Mouse (Mus musculus) E14TG2a.4 (cell line): Measurements from ENCODE around the gene Olfr370.
"Not testable (repeated sequence)": the region's sequence is repeated elsewhere in the genome, so short reads cannot be mapped to it uniquely, and the experiment has no call there.

ENCODE experiments used
- H3K27me3 ChIP-seq: 2 replicates; pipeline ENCODE4 v1.6.1; 2014; ENCODE audit warnings: low read length, control low read depth; ENCODE audit not compliant: insufficient read depth
- H3K36me3 ChIP-seq: 2 replicates; pipeline ENCODE4 v1.6.1; 2014; ENCODE audit warnings: low read length, control low read depth; ENCODE audit not compliant: insufficient read depth
- H3K4me1 ChIP-seq: replicated peaks from 2 replicates; pipeline ENCODE4 v1.6.1; 2014; ENCODE audit warnings: low read depth, low read length, control low read depth
- H3K4me3 ChIP-seq: replicated peaks from 2 replicates; pipeline ENCODE4 v1.5.1; 2014; ENCODE audit warnings: mild to moderate bottlenecking, low read length
- H3K9me3 ChIP-seq: 2 replicates; pipeline ENCODE4 v1.6.1; 2014; ENCODE audit warnings: low read length, control low read depth
- CTCF ChIP-seq: conservative IDR thresholded peaks from 2 replicates; pipeline ENCODE4 v1.5.1; 2014; ENCODE audit warnings: low read length
- NANOG ChIP-seq: IDR thresholded peaks from 2 replicates; pipeline ENCODE4 v1.6.1; 2014; ENCODE audit warnings: borderline replicate concordance, low read length, mixed read lengths
- POU5F1 ChIP-seq: IDR thresholded peaks from 2 replicates; pipeline ENCODE4 v1.6.1; 2014; ENCODE audit warnings: low read length, borderline replicate concordance

Olfr370 gene

DNA sequence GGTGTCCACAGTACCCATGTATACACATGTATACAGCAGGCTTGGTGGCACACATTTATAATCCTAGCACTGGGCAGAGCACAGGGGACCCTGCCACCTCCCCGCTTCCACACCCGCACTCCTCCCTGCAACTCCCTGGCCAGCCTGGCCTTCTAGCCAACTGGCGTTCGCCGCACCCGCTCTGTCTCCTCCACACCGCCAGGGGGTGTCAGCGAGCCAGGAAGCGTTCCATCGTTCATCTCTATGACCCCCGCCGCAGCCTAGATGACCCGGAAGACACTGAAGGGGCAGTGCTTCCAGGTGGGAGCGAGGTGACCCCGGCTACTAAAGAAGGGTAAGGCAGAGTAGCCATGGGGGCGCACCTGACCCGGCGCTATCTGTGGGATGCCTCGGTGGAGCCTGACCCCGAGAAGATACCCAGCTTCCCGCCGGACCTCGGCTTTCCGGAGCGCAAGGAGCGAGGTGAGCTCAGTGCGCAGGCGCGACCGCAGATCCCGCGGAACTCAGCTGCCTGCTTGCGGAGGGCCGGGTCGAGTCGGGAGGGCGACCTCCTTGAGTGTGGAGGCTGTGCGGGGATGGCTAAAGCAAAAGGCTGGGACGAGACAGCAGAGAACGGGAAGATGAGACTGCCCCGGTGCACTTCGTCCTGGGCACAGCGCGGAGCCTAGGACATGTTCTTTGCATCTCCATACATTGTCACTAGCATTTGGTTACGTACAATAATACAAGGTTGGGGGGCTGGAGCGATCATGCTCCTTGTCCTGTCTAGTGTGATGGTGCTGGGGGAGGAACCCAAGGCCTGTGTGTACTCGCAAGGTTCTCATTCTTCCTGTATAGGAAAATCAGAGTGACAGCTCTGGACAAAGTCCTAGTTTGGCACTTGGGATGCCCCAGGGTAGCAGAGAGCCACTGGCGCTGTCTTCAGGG lies 31.2 kb downstream of the Olfr370 start, which contains the start of gene Ndufb7:
Ndufb7 (plus strand) TSS at position 203 of the 927 bp plus-strand sequence.
- H3K36me3 ChIP-seq: peaks cover 28% of the 10 kb centered on the region
- peak within 1 kb of the TSS; percentile 90 for H3K4me3 ChIP-seq
- TF ChIP-seq POU5F1 (no peak), NANOG (no peak), CTCF (peak; percentile 27)
- H3K9me3 ChIP-seq: no peaks in the 10 kb centered on the region
- H3K4me1 ChIP-seq: peaks cover 50% of the 10 kb centered on the region
- H3K27me3 ChIP-seq: no peaks in the 10 kb centered on the region

DNA sequence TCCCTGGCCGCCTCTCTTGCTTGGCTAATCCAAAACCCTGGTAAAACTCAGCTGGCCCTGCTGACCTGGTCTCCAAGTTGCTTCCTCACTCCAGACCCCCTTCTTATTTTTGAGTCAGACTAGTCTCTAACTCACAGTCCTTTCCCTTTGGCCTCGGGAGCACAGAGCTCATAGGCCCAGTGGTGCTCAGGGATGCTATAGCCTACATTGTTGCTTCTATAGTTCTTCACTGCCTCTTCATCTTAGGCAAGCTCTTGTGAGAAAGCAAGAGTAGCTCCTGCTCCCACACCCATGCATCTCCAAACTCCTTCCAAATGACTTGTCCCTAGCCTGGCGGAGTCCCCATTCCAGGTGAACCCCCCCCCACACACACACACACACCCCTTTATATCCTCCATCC lies 32.1 kb downstream of the Olfr370 start:
- Histone ChIP-seq H3K36me3 (peaks cover 37% of the 10 kb centered on the region), H3K9me3 (no peaks in the 10 kb centered on the region), H3K27me3 (no peaks in the 10 kb centered on the region), H3K4me3 (peak overlapping the region; percentile 90), H3K4me1 (peaks cover 58% of the 10 kb centered on the region)
- TF ChIP-seq POU5F1: no peak
- TF ChIP-seq CTCF: no peak
- TF ChIP-seq NANOG: no peak

DNA sequence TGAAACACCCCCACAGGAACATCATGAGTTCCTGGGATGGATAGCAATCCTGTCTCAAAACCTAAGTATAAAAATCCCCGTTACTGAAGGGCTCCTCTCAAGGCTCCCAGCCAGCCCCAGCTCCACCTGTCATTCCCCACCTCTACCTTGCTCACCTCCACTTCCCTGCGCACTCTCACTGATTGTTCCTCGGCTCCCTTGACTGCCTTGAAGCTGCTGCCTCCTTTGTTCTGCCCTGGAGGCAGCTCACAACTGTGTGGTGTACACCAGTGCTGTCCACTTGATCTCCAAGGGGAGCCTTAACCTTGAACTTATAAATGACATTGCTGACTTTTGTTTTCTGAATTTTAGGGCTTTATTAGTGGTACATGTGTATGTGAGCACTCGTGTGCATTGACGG lies 32.5 kb downstream of the Olfr370 start:
- Histone ChIP-seq H3K4me3 (peak overlapping the region; percentile 90), H3K9me3 (no peaks in the 10 kb centered on the region)

DNA sequence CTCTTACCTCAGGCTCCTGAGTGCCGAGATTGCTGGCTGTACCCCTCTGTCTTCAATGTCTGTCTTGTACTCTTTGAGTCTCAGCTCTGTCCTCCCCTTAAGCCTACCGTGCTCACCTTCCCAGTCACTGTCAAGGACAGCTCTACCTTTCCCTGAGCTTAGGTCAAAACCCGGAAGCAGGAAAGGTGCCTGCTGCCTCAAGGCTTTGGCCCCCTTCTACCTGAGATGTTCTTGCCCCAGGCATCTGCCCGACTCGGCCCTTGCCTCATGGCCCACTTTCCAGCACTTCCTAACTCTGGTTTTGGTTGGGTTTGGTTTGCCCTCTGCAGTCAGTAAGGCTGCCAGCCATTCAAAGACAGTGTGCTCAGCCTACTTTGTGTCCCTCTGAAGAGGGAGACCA lies 33.2 kb downstream of the Olfr370 start:
- Histone ChIP-seq H3K9me3 (no peaks in the 10 kb centered on the region), H3K27me3 (no peaks in the 10 kb centered on the region), H3K36me3 (peaks cover 47% of the 10 kb centered on the region), H3K4me1 (peaks cover 68% of the 10 kb centered on the region), H3K4me3 (no peak overlapping the region)
- TF ChIP-seq CTCF (no peak), POU5F1 (no peak), NANOG (no peak)

More for the DNA sequence above, 32.5 kb downstream of the Olfr370 start:
- peaks cover 62% of the 10 kb centered on the region for H3K4me1 ChIP-seq
- H3K27me3 ChIP-seq: no peaks in the 10 kb centered on the region
- TF ChIP-seq CTCF (no peak), NANOG (peak; percentile 16; the same call in 1 of the 2 replicates)
- peaks cover 41% of the 10 kb centered on the region for H3K36me3 ChIP-seq

DNA sequence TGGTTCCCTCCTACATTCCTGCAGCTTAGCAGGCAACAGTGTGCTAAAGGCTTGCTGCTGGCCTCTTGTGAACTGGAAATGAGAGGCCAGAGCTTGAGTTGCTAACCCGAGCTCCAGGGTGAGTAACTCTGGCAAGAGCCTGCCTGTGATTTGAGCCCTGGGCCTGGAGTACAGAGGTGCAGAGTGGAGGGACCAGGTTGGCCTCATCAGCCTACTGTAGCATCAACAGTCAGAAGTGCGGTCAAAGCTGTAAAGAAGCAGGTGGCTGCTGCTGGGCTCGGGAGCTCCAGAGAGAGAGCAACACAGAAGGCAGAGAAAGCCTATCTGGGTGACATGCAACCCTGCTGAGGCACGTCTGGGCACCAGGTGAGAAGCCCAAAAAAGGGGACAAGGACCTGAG lies 33.6 kb downstream of the Olfr370 start:
- Histone ChIP-seq H3K36me3 (peaks cover 51% of the 10 kb centered on the region), H3K4me1 (peaks cover 72% of the 10 kb centered on the region), H3K4me3 (no peak overlapping the region), H3K27me3 (no peaks in the 10 kb centered on the region), H3K9me3 (no peaks in the 10 kb centered on the region)
- TF ChIP-seq POU5F1: no peak
- no peak for TF ChIP-seq NANOG
- no peak for TF ChIP-seq CTCF

DNA sequence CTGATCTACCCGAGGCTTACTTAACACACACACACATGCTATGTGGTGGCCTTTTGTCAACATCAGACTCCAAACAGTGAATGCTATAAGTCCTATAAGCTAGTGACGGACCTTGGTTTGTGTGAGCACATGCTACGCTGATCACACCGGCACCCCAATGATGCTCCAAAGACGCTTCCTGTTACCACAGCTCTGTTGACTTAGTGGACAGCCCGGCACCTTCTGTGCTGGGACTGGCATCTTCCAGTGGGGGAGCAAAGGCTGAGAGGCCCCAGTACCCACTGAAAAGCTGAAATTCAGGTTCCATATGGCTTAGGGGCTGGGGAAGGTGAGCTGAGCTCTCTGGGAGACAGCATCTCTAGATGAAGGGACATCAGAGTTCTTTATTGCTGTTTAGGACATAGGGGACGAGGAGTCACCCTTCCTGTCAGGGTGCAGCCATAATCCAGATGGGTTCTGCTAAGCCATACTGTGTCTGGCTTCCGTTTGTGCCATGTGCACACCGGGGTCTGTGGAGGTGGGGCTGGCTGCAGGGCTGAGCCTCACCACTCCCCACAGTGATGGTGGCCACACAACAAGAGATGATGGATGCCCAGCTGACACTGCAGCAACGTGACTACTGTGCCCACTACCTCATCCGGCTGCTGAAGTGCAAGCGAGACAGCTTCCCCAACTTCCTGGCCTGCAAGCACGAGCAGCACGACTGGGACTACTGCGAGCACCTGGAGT lies 34.9 kb downstream of the Olfr370 start:
- H3K36me3 ChIP-seq: peaks cover 64% of the 10 kb centered on the region
- peaks cover 83% of the 10 kb centered on the region for H3K4me1 ChIP-seq
- TF ChIP-seq CTCF (no peak), NANOG (no peak), POU5F1 (no peak)
- no peak overlapping the region for H3K4me3 ChIP-seq
- H3K27me3 ChIP-seq: no peaks in the 10 kb centered on the region
- H3K9me3 ChIP-seq: no peaks in the 10 kb centered on the region

DNA sequence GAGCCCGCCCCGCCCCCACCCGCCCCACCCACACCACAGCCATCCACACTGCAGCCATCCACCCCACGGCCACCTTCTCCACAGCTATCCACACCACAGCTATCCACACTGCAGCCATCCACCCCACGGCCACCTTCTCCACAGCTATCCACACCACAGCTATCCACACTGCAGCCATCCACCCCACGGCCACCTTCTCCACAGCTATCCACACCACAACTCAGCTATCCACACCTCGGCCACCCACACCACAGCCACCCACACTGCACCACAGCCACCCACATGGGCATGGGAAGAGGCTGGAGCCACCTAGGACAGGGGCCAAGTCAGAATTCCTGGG lies 35.4 kb downstream of the Olfr370 start:
- Histone ChIP-seq H3K36me3 (peaks cover 69% of the 10 kb centered on the region), H3K4me1 (peaks cover 83% of the 10 kb centered on the region)
- not testable (repeated sequence) for H3K4me3 ChIP-seq, H3K9me3 ChIP-seq, H3K27me3 ChIP-seq

DNA sequence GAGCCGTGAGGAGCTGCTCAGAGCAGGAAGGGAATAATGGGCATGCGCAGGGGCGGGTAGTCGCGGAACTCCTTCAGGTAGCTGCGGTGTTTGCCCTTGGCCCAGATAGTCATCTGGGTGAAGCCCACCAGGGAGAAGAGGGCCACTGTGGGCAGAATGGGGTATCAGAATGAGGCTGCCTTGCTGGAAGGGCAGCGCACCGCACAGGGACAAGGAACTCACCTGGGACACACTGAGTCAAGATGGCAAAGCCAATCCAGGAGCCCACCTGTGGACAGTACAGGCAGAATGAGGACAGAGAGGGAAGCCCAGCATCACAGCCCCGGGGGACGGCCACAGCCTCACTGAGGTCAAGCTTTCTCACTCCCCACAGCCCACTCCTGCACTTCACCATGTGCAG lies 36.2 kb downstream of the Olfr370 start:
- H3K4me3 ChIP-seq: no peak overlapping the region
- peaks cover 72% of the 10 kb centered on the region for H3K36me3 ChIP-seq
- no peaks in the 10 kb centered on the region for H3K27me3 ChIP-seq
- TF ChIP-seq NANOG: no peak
- TF ChIP-seq CTCF: no peak
- peaks cover 90% of the 10 kb centered on the region for H3K4me1 ChIP-seq
- no peaks in the 10 kb centered on the region for H3K9me3 ChIP-seq
